Mouse (Mus musculus) skeletal muscle tissue, adult 2 months (tissue): Measurements from ENCODE around the gene Rpa2.

Experiments used
- DNase-seq: peaks from one replicate; pipeline ENCODE4 v3.0.0-alpha.2; 2012; ENCODE audit warnings: low read depth, low spot score

The Rpa2 gene

DNA sequence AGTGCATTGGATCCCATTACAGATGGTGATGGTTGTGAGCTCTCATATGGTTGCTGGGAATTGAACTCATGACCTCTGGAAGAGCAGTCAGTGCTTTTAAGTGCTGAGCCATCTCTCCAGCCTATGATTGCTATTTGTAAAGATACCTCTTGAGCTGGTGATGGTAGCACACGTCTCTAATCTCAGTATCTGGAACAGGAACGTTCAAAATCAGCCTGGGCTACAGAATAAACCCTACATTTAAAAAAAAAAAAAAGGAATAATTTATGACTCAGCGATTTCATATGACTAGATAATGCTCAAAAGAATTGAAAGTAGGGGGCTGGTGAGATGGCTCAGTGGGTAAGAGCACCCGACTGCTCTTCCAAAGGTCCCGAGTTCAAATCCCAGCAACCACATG is 35.1 kb downstream of the Rpa2 start:
- no peak for DNase-seq

DNA sequence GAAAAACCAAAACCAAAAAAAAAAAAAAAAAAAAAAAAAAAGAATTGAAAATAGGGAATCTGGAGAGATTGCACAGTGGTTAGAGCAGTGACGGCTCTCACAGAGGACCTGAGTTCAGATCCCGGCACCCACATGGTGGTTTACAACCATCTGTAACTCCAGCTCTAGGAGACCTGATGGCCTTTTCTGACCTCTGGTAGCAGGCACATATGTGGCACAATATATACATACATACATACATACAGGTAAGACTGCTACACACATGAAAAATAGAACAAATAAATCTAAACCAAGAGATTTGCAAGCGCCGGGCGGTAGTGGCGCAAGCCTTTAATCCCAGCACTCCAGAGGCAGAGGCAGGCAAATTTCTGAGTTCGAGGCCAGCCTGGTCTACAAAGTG is 35.7 kb downstream of the Rpa2 start:
- DNase-seq = no peak

GRCm38 (mm10) chr4:132804331-132804730 is 36.2 kb downstream of the Rpa2 start:
- DNase-seq = no peak

DNA sequence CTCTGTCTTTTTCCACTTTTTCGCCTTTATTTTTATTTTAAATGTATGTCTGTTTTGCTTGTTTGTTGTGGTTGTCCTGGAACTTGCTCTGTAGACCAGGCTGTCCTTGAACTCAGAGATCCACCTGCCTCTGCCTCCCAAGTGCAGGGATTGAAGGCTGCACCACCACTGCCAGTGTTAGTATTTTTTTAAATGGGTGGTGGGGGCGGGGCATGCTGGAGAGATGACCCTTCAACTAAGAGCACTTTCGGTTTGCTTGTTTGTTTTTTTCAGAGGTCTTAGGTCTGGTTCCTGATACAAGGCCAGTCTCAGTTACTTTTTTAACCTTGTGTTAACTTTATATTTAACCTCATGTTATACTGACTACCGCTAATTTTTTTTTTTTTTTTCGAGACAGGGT is 37.0 kb downstream of the Rpa2 start:
- no peak for DNase-seq

DNA sequence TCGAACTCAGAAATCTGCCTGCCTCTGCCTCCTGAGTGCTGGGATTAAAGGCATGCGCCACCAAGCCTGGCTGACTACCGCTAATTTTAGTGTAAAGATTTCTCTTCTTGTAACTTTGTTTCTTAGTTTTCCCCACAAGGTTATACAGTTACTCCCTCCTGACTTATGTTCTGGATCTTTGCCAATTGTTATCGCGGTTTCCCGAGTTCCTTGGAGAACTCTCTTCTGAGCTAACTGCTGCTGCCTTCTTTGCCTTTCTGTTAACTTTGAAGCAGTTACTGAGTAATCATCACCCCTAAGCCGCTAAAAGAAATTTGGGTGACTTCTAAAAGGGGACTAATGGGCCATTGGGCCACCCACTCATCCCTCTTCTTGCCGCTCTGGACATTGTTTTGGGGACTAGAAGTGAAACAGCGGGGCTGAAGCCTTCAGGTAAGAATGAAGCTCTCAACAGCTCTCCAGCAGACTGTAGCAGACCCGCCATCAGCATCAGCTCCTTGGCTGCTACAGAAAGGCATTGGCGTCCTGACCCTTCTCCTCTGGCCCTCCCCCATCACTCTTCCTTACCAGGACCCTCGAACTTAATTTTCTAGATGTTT is 37.6 kb downstream of the Rpa2 start:
- DNase-seq = no peak

DNA sequence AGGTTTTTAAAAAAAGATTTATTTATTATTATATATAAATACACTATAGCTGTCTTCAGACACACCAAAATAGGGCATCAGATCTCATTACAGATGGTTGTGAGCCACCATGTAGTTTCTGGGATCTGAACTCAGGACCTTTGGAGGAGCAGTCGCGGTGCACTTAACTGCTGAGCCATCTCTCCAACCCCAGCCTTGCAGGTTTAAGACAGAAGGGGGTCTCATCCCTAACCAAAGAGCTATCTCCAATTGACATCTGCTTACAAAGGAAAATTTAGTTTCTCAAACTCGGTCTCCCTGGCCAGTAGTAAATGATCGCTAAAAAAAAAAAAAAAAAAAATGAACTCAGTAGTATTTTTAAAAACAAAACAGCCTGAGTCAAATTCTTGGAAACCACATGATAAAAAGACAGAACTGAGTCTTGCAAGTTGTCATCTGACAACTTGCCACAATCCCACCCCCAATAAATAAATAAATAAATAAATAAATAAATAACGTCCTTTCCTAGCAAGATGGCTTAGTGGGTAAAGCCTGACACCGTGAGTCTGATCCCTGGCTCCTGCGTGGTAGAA is 38.6 kb downstream of the Rpa2 start:
- DNase-seq = no peak

DNA sequence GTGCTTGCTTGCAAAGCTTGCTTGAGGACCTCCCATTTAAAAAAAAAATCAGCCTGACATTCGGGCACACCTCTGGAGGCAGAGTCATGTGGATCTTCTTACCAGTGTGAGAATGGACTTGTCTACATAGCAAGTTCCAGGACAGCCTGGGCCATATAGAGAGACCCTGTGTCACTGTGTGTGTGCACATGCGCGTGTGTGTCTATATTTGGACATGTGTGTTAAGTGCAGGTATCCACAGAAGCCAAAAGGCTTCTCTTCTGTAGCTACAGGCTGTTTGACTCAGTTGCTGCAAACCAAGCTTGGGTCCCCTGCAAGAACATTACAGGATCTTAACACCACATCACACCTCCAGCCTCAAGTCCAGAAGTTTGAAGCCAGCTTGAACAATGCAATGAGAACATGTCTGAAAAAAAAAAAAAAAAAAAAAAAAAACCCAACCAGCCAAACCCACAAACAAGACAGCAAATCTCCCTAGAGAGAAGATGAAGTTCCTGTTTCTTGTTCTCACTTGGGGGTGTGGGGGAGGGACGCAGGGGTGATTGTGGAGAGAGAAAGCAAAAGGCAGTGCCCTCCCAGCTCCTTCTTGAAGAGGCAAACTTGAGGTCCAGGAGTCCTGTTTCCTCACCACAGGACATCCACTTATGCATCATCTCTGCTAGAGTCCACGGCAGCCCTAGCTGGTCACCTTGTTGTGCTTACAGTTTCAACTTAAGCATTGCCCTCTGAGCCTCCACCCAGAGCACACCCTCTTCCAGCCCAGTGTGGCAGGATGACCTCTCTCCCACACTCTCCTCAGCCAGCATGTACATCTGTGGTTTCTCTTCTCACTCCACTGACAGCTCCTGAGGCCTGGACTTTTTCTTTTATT is 39.9 kb downstream of the Rpa2 start:
- no peak for DNase-seq

GRCm38 (mm10) chr4:132809621-132810020 is 41.5 kb downstream of the Rpa2 start:
- no peak for DNase-seq

- DNase-seq = no peak
Measured at GRCm38 (mm10) chr4:132816404-132816803, 48.3 kb downstream of the Rpa2 start.

DNA sequence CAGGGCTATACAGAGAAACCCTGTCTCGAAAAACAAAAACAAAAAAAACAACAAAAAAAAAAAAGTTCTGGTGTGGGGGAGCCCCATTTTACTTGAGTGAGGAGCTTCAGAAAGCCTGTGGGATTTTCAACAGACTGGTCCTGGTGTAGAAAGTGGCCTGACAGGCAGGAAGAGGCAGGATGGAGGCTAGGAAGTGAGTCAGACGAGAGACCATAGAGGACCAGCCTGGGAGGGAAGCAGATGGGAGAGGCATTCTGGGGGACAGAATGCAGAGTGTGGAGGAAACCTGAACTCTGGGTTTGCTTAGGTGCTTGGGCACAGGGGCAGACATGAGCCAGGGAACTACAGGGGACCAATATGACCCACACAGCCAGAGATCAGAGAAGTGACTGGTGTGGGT is 48.7 kb downstream of the Rpa2 start:
- no peak for DNase-seq

GRCm38 (mm10) chr4:132818442-132818841 is 50.3 kb downstream of the Rpa2 start:
- no peak for DNase-seq

DNA sequence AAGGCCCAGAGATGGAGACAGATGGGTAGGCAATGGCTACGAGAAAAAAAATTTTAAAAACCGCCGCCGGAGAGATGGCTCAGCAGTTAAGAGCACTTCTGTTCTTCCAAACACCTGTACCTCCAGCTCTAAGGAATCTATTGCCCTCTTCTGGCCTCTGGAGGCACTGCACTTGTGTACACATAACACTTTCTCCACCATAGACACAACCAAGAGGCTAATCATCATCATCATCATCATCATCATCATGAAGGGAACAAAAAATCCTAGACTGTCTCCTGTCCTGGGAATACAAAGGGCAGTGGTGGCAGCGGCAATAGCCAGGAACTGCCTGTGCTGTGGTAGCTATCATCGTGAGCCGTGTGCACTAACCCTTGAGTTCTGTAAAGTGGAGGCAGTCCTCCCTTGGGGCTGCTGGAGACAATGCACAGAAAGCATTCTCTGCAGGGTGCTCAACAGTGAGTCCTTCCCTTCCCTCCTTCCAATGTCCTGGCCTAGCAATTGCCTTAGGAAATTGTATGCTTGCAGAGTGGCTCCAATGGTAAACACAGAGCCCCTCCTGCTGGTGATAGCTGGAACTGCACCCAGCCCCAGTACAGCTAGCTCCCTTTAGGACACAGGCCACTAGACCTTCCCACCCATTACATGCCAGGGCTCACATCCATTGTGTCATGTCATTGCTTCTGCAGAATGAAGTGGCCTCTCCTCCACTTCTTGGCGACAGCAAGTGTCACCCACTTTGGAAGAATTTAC is 55.7 kb downstream of the Rpa2 start:
- peak; percentile 31 for DNase-seq
